Mouse (Mus musculus) E14TG2a.4 (cell line): ENCODE data around the gene Mrgprh.
A peak's percentile ranks its signal among the peaks of the same experiment; 100 is the strongest.

ENCODE experiments used
- H3K27me3 ChIP-seq: 2 replicates; pipeline ENCODE4 v1.6.1; 2014; ENCODE audit warnings: low read length, control low read depth; ENCODE audit not compliant: insufficient read depth
- H3K36me3 ChIP-seq: 2 replicates; pipeline ENCODE4 v1.6.1; 2014; ENCODE audit warnings: low read length, control low read depth; ENCODE audit not compliant: insufficient read depth
- H3K4me1 ChIP-seq: replicated peaks from 2 replicates; pipeline ENCODE4 v1.6.1; 2014; ENCODE audit warnings: low read depth, low read length, control low read depth
- H3K4me3 ChIP-seq: replicated peaks from 2 replicates; pipeline ENCODE4 v1.5.1; 2014; ENCODE audit warnings: mild to moderate bottlenecking, low read length
- H3K9me3 ChIP-seq: 2 replicates; pipeline ENCODE4 v1.6.1; 2014; ENCODE audit warnings: low read length, control low read depth
- CTCF ChIP-seq: conservative IDR thresholded peaks from 2 replicates; pipeline ENCODE4 v1.5.1; 2014; ENCODE audit warnings: low read length
- NANOG ChIP-seq: IDR thresholded peaks from 2 replicates; pipeline ENCODE4 v1.6.1; 2014; ENCODE audit warnings: borderline replicate concordance, low read length, mixed read lengths
- POU5F1 ChIP-seq: IDR thresholded peaks from 2 replicates; pipeline ENCODE4 v1.6.1; 2014; ENCODE audit warnings: low read length, borderline replicate concordance

The Mrgprh gene

DNA sequence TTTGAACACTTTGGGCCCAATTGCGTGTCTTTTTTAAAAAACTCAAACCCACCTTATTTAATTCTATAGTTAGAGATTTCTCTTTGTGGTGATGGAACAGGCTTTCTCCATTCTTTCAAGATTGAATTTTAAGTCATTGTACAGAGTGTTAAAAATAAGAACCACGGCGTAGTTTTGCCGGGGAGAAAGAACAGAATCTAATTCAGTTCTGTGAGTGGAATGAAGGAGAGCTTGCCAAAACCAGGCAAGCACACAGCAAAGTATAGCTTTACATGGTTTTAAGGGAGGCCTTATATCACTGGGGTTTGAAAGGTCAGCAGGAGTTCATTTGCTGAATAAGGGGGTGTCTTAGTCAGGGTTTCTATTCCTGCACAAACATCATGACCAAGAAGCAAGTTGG is 31.3 kb upstream of the Mrgprh start:
- no peaks in the 10 kb centered on the region for H3K9me3 ChIP-seq
- H3K4me1 ChIP-seq: peaks cover 16% of the 10 kb centered on the region
- no peaks in the 10 kb centered on the region for H3K36me3 ChIP-seq
- TF ChIP-seq POU5F1 (no peak), NANOG (no peak), CTCF (no peak)
- H3K4me3 ChIP-seq: no peak overlapping the region
- peaks cover 7% of the 10 kb centered on the region; the same call in 1 of the 2 replicates for H3K27me3 ChIP-seq

- Histone ChIP-seq H3K27me3 (peaks cover 11% of the 10 kb centered on the region; the same call in 1 of the 2 replicates), H3K9me3 (no peaks in the 10 kb centered on the region), H3K36me3 (no peaks in the 10 kb centered on the region), H3K4me3 (peak overlapping the region; percentile 43; the same call in 1 of the 2 replicates), H3K4me1 (peaks cover 16% of the 10 kb centered on the region)
- TF ChIP-seq NANOG (no peak), POU5F1 (no peak), CTCF (no peak)
Measured at GRCm38 (mm10) chr17:12845862-12846261, 30.0 kb upstream of the Mrgprh start.

DNA sequence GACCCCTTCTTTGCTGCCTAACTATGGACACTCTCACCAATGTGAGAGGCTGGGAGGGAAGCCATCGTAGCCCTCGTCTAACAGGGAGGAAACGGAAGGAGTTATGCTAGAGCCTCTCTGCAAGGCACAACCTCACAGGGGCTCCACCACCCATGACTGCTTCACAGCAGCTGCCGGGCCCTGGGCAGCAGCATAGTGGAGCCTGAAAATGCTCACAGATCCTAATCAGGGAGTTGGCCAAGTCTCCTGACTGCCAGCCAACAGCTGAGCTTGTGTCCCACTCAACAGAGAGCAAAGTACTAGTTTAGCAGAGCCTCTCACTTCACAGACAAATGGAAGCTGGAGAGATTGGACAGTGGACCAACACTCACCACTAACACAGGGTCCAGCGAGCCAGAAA is 29.4 kb upstream of the Mrgprh start:
- Histone ChIP-seq H3K4me3 (0 out of 2 replicates have a peak overlapping the region, but pooled peaks have one; percentile 43), H3K9me3 (no peaks in the 10 kb centered on the region), H3K27me3 (peaks cover 17% of the 10 kb centered on the region; the same call in 1 of the 2 replicates), H3K4me1 (peaks cover 16% of the 10 kb centered on the region), H3K36me3 (no peaks in the 10 kb centered on the region)
- TF ChIP-seq NANOG (no peak), POU5F1 (no peak), CTCF (no peak)

DNA sequence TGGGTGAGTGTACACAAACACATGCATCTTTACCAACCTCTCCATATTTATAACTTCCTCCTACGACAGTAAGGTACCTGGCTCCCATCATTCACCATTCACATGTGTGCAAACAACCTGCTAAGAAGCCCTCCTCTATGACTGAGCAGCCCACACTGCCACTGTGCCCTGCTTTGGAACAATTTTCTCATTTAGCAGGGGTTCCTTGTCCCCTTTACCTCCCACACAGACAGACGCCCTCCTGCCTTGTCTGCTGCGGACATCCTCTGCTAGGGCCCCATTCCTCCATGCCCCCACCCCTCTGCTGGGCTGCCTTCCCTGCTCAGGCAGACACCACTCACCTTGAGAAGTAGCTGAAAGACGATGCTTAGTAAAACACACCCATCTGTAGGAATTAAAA is 28.1 kb upstream of the Mrgprh start:
- Histone ChIP-seq H3K9me3 (no peaks in the 10 kb centered on the region), H3K4me1 (peaks cover 19% of the 10 kb centered on the region)
- no peak for TF ChIP-seq CTCF
- TF ChIP-seq NANOG: no peak
- TF ChIP-seq POU5F1: no peak

DNA sequence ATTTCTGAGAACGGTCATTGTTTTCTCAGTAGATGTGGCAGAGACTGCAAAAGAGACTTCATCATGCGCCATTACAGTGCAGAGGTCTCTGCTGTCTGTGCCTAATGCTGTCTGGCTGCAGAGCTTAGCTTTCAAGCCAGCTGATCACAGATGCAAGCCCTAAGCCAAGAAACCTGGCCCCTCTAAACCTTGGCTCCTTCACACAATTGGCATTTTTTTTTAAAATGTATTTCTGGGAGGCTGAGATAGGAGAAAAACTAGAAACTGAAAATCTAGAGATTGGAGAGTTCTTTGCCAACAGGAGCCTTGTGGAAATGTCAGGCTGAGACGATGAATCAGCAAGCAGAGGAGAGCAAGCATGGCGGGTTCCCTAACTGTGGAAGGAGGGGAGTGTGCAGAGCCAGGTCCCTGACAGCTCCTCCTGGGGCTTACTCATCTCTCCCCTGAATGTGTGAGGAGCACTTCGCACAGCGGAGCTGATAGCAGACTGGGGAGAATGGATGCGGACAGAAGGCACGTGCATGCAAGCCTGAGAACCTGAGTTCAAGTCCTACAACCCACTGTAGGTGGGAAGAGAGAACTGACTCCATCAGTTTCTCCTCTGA is 26.0 kb upstream of the Mrgprh start:
- H3K36me3 ChIP-seq: no peaks in the 10 kb centered on the region
- peaks cover 10% of the 10 kb centered on the region for H3K9me3 ChIP-seq
- peaks cover 23% of the 10 kb centered on the region for H3K4me1 ChIP-seq
- TF ChIP-seq CTCF (no peak), NANOG (no peak), POU5F1 (no peak)
- H3K4me3 ChIP-seq: no peak overlapping the region
- peaks cover 23% of the 10 kb centered on the region for H3K27me3 ChIP-seq

More for the DNA sequence above, 28.1 kb upstream of the Mrgprh start:
- Histone ChIP-seq H3K4me3 (no peak overlapping the region), H3K27me3 (peaks cover 17% of the 10 kb centered on the region; the same call in 1 of the 2 replicates), H3K36me3 (no peaks in the 10 kb centered on the region)

GRCm38 (mm10) chr17:12851689-12852088 is 24.1 kb upstream of the Mrgprh start:
- H3K36me3 ChIP-seq: no peaks in the 10 kb centered on the region
- no peak for TF ChIP-seq CTCF
- no peak for TF ChIP-seq POU5F1
- TF ChIP-seq NANOG: no peak

DNA sequence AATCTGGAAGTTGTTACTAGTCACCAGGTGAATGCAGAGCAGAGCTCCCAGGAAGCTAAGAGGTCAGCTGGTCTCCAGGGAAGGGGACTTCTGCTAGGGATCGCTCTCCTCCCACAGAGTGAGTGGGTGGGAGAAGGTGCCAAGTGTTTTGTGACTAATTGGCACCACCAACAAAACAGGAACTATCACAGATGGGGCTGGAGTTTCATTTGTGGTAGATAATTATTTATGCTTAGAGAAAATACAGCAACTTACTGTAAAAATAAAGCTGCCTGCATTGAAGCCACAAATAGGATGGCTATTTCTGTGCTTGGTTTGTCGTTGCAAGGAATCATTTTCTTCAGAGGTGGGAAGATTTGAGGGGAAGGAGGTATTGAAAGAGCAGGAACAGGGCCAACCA is 22.0 kb upstream of the Mrgprh start:
- peaks cover 16% of the 10 kb centered on the region; the same call in 1 of the 2 replicates for H3K27me3 ChIP-seq
- H3K9me3 ChIP-seq: peaks cover 10% of the 10 kb centered on the region
- TF ChIP-seq POU5F1 (no peak), CTCF (no peak), NANOG (no peak)
- H3K4me1 ChIP-seq: peaks cover 7% of the 10 kb centered on the region
- no peaks in the 10 kb centered on the region for H3K36me3 ChIP-seq
- no peak overlapping the region for H3K4me3 ChIP-seq

More at GRCm38 (mm10) chr17:12851689-12852088, 24.1 kb upstream of the Mrgprh start:
- Histone ChIP-seq H3K9me3 (peaks cover 10% of the 10 kb centered on the region), H3K4me3 (no peak overlapping the region), H3K27me3 (peaks cover 17% of the 10 kb centered on the region), H3K4me1 (peaks cover 14% of the 10 kb centered on the region)

GRCm38 (mm10) chr17:12854386-12854785 is 21.4 kb upstream of the Mrgprh start:
- TF ChIP-seq CTCF (no peak), POU5F1 (no peak), NANOG (no peak)
- Histone ChIP-seq H3K36me3 (no peaks in the 10 kb centered on the region), H3K9me3 (peaks cover 10% of the 10 kb centered on the region), H3K27me3 (peaks cover 16% of the 10 kb centered on the region; the same call in 1 of the 2 replicates), H3K4me3 (no peak overlapping the region), H3K4me1 (peaks cover 7% of the 10 kb centered on the region)

GRCm38 (mm10) chr17:12857395-12857794 is 18.4 kb upstream of the Mrgprh start:
- Histone ChIP-seq H3K27me3 (peaks cover 8% of the 10 kb centered on the region), H3K4me3 (no peak overlapping the region), H3K9me3 (peaks cover 10% of the 10 kb centered on the region), H3K36me3 (no peaks in the 10 kb centered on the region), H3K4me1 (peaks cover 7% of the 10 kb centered on the region)
- TF ChIP-seq CTCF (no peak), NANOG (no peak), POU5F1 (no peak)
